Mouse (Mus musculus) embryonic facial prominence, embryonic 13.5 days (tissue): ENCODE measurements around the gene Gm13128. TPM values are rescaled to one million over a fixed set of nuclear protein-coding genes. Genes with fewer than 3 reads are reported as not detected.
"Not testable (repeated sequence)": the region's sequence is repeated elsewhere in the genome, so short reads cannot be mapped to it uniquely, and the experiment has no call there.

ENCODE experiments used
- ATAC-seq: fragments of 200-750 bp; cut with Nextera tagmentation; 2 replicates; pipeline ENCODE4 v1.8.0; 2017; ENCODE audit warnings: low read depth; ENCODE audit not compliant: insufficient number of reproducible peaks, insufficient read depth, low FRiP score, low TSS enrichment
- H3K27ac ChIP-seq: fragments of 300-500 bp; sonication (generic); 2 replicates; pipeline ENCODE4 v1.5.1; 2015; ENCODE audit warnings: moderate library complexity, mild to moderate bottlenecking, inconsistent platforms
- H3K27me3 ChIP-seq: fragments of 300-500 bp; sonication (generic); 2 replicates; pipeline ENCODE4 v1.6.1; 2015; ENCODE audit warnings: mild to moderate bottlenecking, inconsistent platforms
- H3K36me3 ChIP-seq: fragments of 300-500 bp; sonication (generic); 2 replicates; pipeline ENCODE4 v1.6.1; 2015; ENCODE audit warnings: mild to moderate bottlenecking, inconsistent platforms
- H3K4me1 ChIP-seq: fragments of 300-500 bp; sonication (generic); 2 replicates; pipeline ENCODE4 v1.6.1; 2015; ENCODE audit warnings: inconsistent platforms
- H3K4me2 ChIP-seq: fragments of 300-500 bp; sonication (generic); 2 replicates; pipeline ENCODE4 v1.6.1; 2015; ENCODE audit warnings: moderate library complexity, mild to moderate bottlenecking, inconsistent platforms
- H3K4me3 ChIP-seq: fragments of 300-500 bp; sonication (generic); 2 replicates; pipeline ENCODE4 v1.5.1; 2015; ENCODE audit warnings: mild to moderate bottlenecking, inconsistent platforms
- H3K9ac ChIP-seq: fragments of 300-500 bp; sonication (generic); 2 replicates; pipeline ENCODE4 v1.6.1; 2015; ENCODE audit warnings: mild to moderate bottlenecking, inconsistent platforms
- H3K9me3 ChIP-seq: fragments of 300-500 bp; sonication (generic); 2 replicates; pipeline ENCODE4 v1.6.1; 2016; ENCODE audit warnings: inconsistent platforms
- WGBS: fragments of 180-500 bp; shearing (Covaris S2); methylation state at CpG from one replicate; pipeline ENCODE4 v1.1.7; 2015; ENCODE audit warnings: mixed read lengths; 5-methylcytosine and 5-hydroxymethylcytosine counted together
- polyA plus RNA-seq: library from polyadenylated mRNA; unstranded; fragments of >200 nt; fragmentation: Nextera tagmentation; extraction: Ambion mirVana; gene quantifications from 2 replicates; pipeline ENCODE4 v1.2.1, GENCODE M21; 2015

Gm13128 gene
- polyA plus RNA-seq, result not detected in 2 replicates

DNA sequence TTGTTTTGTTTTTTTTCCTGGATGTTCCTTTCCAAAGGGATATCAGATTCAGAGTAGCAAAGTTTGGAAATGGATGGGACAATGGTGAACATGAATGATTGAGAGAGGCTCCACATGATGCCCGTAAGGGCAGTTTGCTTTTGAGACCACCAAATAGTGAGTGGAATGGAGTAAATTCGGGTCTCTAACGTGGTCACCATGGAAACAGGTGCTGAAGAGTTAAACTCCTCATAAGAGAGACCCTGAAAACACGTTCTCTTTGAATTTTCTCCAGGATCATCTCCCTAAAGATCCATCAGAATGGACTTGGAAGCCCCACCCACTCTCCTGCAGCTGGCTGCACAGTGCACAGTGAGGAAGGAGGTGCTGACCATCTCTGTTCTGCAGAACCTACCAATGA, at the start of gene Gm13128:
Gm13128 (plus strand) TSS at position 301 of the 400 bp plus-strand sequence.
- H3K36me3 ChIP-seq, H3K4me1 ChIP-seq, H3K4me2 ChIP-seq, H3K27me3 ChIP-seq, H3K9ac ChIP-seq, H3K27ac ChIP-seq, ATAC-seq, H3K9me3 ChIP-seq, H3K4me3 ChIP-seq: not testable (repeated sequence)
- WGBS, result 59% methylated on average over 4 of the region's 4 CpGs

DNA sequence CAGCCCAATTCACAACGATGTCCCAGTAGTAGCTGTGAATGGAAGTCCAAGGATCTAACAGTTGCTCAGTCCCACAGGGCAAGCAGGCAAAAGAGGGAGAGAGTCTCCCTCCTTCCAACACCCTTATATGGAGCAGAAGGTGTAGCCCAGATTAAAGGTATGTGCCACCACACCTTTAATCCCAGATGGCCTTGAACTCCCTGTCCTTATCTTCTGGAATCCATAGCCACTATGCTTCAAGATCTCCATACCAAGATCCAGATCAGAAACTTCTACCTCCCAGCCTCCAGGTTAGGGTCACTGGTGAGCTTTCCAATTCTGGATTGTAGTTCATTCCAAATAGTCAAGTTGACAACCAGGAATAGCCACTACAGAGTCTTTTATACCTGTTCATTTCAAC, 49.7 kb upstream of the Gm13128 start, which contains the start of gene Pramel5:
Pramel5 (minus strand) TSS at position 101 of the 400 bp plus-strand sequence.
- H3K4me1 ChIP-seq, H3K36me3 ChIP-seq, H3K27me3 ChIP-seq, H3K9ac ChIP-seq, ATAC-seq, H3K27ac ChIP-seq, H3K4me3 ChIP-seq, H3K4me2 ChIP-seq, H3K9me3 ChIP-seq: not testable (repeated sequence)
- 79% methylated on average over 1 of the region's 1 CpGs for WGBS

DNA sequence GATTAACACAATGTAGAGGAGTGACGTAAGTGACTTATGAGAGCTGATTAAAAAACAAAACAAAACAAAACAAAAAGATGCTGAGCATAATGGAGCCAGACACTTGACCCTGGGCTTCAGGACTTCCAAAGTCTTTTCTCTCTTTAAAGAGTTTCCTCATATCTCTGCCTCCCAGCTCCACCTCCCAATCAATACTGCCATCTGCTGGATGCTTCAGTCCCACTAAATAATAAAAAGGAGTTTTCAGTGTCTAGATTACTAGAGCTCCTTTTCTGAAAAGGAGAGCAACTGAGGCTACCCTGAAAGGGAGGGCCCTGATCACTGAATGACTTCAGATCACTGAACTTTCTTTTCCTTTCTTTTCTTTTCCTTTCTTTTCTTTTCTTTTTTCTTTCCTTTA, 30.6 kb upstream of the Gm13128 start:
- H3K4me2 ChIP-seq, H3K4me3 ChIP-seq, H3K4me1 ChIP-seq, H3K27ac ChIP-seq, H3K27me3 ChIP-seq, H3K36me3 ChIP-seq, ATAC-seq, H3K9ac ChIP-seq, H3K9me3 ChIP-seq: not testable (repeated sequence)
- WGBS, result 59% methylated on average over 1 of the region's 1 CpGs

DNA sequence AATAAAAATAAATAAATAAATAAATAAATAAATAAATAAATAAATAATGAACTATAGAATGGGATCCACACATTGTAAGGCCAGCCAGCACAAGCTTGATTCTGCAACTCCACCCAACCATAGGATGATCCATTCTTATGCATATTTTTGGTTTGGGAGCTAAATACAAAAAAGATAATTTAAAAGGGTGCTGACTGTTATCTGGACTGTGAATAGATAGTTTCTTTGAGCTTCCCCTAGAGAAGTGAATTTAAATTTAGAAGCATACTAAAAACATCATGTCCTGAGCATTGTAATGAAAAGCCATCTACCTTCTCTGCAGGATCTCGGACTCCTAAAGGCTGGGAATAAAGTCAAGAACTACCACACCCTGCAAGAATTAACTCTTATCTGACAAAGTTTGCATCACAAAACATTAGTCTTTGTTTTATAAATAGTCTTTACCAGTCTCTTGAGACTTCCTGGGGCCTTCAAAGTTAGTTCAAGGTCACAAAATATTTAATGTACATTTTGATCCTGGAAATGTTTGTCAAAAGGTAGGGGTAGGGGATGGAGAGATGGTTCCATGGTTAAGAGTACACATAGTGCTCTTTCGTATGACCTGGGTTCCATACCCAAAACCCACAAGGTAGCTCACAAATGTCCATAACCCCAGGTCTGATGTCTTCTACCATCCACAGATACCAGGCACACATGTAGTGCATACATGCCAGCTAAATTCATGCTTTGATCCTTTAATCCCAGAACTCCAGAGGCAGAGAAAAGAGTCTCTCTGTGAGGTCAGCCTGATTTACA, 17.2 kb upstream of the Gm13128 start:
- WGBS, result 74% methylated on average over 2 of the region's 2 CpGs
- not testable (repeated sequence) for H3K27me3 ChIP-seq, H3K36me3 ChIP-seq, H3K4me2 ChIP-seq, H3K27ac ChIP-seq, H3K9me3 ChIP-seq, H3K9ac ChIP-seq, H3K4me1 ChIP-seq, ATAC-seq, H3K4me3 ChIP-seq

DNA sequence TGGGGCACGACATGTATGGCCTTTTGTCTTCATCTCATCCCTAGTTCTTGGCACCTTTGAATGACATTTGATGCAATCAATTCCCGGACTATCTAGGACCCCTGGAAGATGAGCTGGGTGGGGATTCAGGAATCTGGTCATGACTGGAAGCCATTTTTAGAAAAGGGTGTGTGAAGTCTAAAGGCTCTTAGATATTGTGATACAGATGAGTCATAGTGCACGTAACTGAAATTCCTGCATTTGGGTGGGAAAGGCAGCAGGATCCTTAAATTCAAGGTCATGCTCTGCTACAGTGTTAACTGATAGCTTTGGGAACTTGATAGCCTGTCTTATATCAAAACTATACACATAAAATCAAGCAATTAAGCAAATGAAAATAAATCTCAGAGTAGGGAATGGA, 5.8 kb downstream of the Gm13128 start:
- H3K27ac ChIP-seq, H3K36me3 ChIP-seq, H3K9me3 ChIP-seq, H3K4me1 ChIP-seq, H3K9ac ChIP-seq, H3K4me3 ChIP-seq, ATAC-seq, H3K4me2 ChIP-seq, H3K27me3 ChIP-seq: not testable (repeated sequence)
- 67% methylated on average over 3 of the region's 3 CpGs for whole genome bisulfite sequencing

DNA sequence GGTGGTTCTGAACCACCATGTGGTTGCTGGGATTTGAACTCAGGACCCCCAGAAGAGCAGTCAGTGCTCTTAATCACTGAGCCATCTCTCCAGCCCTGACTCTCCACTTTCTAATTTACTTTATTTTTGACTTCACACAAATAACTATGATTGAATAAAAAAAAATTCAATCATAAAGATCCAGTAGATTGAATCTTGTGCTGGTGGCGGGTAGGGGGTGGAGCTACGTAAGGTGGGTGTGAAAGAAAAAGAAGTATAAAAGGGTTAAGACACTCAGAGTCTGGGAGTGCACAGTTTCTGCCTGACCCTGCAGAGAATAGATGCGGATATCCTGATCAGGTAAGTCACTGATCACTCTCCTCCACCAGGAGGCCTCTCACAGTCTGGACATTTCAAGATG, 27.6 kb downstream of the Gm13128 start, which contains the start of gene Gm13119:
Gm13119 (plus strand) TSS at position 301 of the 400 bp plus-strand sequence.
- H3K9ac ChIP-seq, H3K27me3 ChIP-seq, H3K4me2 ChIP-seq, H3K4me1 ChIP-seq, H3K9me3 ChIP-seq, H3K36me3 ChIP-seq, ATAC-seq, H3K27ac ChIP-seq, H3K4me3 ChIP-seq: not testable (repeated sequence)
- 90% methylated on average over 3 of the region's 3 CpGs for WGBS

DNA sequence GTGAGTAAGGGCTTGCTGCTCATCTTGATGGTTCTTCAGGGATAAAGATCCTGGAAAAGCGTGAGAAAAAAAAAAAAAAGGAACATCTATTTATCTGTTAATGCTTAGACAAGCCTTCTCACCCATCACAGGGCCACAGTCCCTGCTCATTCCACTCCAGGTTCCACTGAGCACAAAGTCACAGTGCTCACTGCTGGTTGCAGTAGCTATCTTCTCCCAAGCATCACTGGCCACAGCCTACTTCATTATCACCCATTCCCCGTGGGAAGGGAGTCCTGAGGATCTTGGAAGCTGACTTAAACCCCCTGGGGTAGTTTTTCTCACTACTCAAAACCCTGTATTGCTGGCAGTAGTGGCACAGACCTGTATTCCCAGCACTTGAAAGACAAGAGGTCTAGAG, 47.9 kb downstream of the Gm13128 start, which contains the start of gene Pramef20:
Pramef20 (minus strand) TSS at position 23 of the 400 bp plus-strand sequence.
- Histone ChIP-seq H3K36me3 (no peaks in the 10 kb centered on the region), H3K4me3 (no peak within 1 kb of the TSS), H3K9ac (no peak within 1 kb of the TSS), H3K9me3 (no peaks in the 10 kb centered on the region; the same call in 1 of the 2 replicates), H3K4me1 (no peaks in the 10 kb centered on the region), H3K4me2 (no peak within 1 kb of the TSS), H3K27me3 (no peaks in the 10 kb centered on the region), H3K27ac (no peak within 1 kb of the TSS)
- no peak for ATAC-seq
- WGBS, result 51% methylated on average over 2 of the region's 2 CpGs

Other genes with a start within 250 kb of the Gm13128 start
- gene Gm13102, start 223.8 kb upstream of the Gm13128 start, polyA plus RNA-seq, result not detected in 2 replicates
- gene Oog3, start 167.6 kb upstream of the Gm13128 start, polyA plus RNA-seq, result not detected in 2 replicates
- gene Oog2, start 139.5 kb upstream of the Gm13128 start, polyA plus RNA-seq, result not detected in 2 replicates
- gene C87977, start 116.9 kb upstream of the Gm13128 start, polyA plus RNA-seq, result not detected in 2 replicates
- not detected in 2 replicates for gene Pramel5, start 49.8 kb upstream of the Gm13128 start, polyA plus RNA-seq
- not detected in 2 replicates for gene Gm13119, start 27.7 kb downstream of the Gm13128 start, polyA plus RNA-seq
- not detected in 2 replicates for gene Pramef20, start 47.7 kb downstream of the Gm13128 start, polyA plus RNA-seq
- gene Pramef12, start 78.2 kb downstream of the Gm13128 start, polyA plus RNA-seq, result 0.44 and 0.58 TPM in 2 replicates
- gene 1700012P22Rik, start 108.5 kb downstream of the Gm13128 start, polyA plus RNA-seq, result not detected in 2 replicates
- gene Gm9944, start 123.1 kb downstream of the Gm13128 start, polyA plus RNA-seq, result not detected in 2 replicates
- not detected in 2 replicates for gene Aadacl3, start 133.5 kb downstream of the Gm13128 start, polyA plus RNA-seq
- gene 9430007A20Rik, start 189.6 kb downstream of the Gm13128 start, polyA plus RNA-seq, result not detected in 2 replicates
- not detected in 2 replicates for gene Gm13124, start 234.9 kb downstream of the Gm13128 start, polyA plus RNA-seq